Mouse (Mus musculus): ENCODE results near the gene Il1r2. TPM values are rescaled to one million over a fixed set of nuclear protein-coding genes. Genes with fewer than 3 reads are reported as not detected.

The Il1r2 gene
- polyA plus RNA-seq, 1 experiment from 2014 or later = 1.4 TPM

- H3K4me2 ChIP-seq (replicated peaks) = no peak overlapping the region
- no peaks in the 10 kb centered on the region for H3K4me1 ChIP-seq
- no peaks in the 10 kb centered on the region for H3K27me3 ChIP-seq
- ATAC-seq (ENCODE audit: insufficient number of reproducible peaks, insufficient read depth, low FRiP score, low TSS enrichment) = no peak
- H3K4me3 ChIP-seq = no peak overlapping the region
- H3K36me3 ChIP-seq = no peaks in the 10 kb centered on the region
- H3K9me3 ChIP-seq = no peaks in the 10 kb centered on the region
- H3K9ac ChIP-seq = no peak overlapping the region
- WGBS = 89% methylated on average over 6 of the region's 6 CpGs
- no peak overlapping the region for H3K27ac ChIP-seq
These were observed 36.0 kb upstream of the Il1r2 start for GRCm38 (mm10) chr1:40037831-40038230.

- Histone ChIP-seq H3K36me3 (no peaks in the 10 kb centered on the region), H3K9me3 (no peaks in the 10 kb centered on the region), H3K9ac (no peak overlapping the region), H3K27ac (no peak overlapping the region), H3K4me3 (no peak overlapping the region), H3K27me3 (no peaks in the 10 kb centered on the region), H3K4me1 (no peaks in the 10 kb centered on the region), H3K4me2 (replicated peaks) (no peak overlapping the region)
- ATAC-seq (ENCODE audit: insufficient number of reproducible peaks, insufficient read depth, low FRiP score, low TSS enrichment) = no peak
- WGBS = 84% methylated on average over 6 of the region's 6 CpGs
These were observed 28.2 kb upstream of the Il1r2 start for GRCm38 (mm10) chr1:40045686-40046085.

DNA sequence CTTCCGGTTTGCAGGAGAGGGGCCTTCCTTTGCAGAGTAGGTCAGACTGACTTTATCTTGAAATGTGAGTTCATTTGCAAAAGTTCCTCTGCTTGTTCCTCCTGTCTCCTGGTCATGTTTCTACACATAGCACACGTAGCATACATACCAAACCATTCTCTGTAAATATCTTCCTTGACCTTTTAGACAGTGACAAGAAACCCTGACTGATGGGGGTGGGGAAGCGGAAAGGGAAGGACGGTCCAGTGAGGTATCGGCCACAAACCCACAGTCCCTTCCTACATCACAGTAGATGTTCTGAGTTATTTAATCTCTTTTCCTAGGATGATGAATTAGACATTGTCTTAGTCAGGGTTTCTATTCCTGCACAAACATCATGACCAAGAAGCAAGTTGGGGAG, 27.3 kb upstream of the Il1r2 start:
- no peak for ATAC-seq (ENCODE audit: insufficient number of reproducible peaks, insufficient read depth, low FRiP score, low TSS enrichment)
- H3K27ac ChIP-seq = no peak overlapping the region
- H3K36me3 ChIP-seq = no peaks in the 10 kb centered on the region
- no peaks in the 10 kb centered on the region for H3K27me3 ChIP-seq
- no peak overlapping the region for H3K4me3 ChIP-seq
- no peak overlapping the region for H3K9ac ChIP-seq
- H3K9me3 ChIP-seq = no peaks in the 10 kb centered on the region
- no peaks in the 10 kb centered on the region for H3K4me1 ChIP-seq
- H3K4me2 ChIP-seq (replicated peaks) = no peak overlapping the region
- 82% methylated on average over 5 of the region's 5 CpGs for WGBS

GRCm38 (mm10) chr1:40051157-40051556, 22.7 kb upstream of the Il1r2 start:
- no peak overlapping the region for H3K4me2 ChIP-seq (replicated peaks)
- no peaks in the 10 kb centered on the region for H3K9me3 ChIP-seq
- H3K36me3 ChIP-seq = no peaks in the 10 kb centered on the region
- WGBS = 88% methylated on average over 6 of the region's 6 CpGs
- ATAC-seq (ENCODE audit: insufficient number of reproducible peaks, insufficient read depth, low FRiP score, low TSS enrichment) = no peak
- no peaks in the 10 kb centered on the region for H3K4me1 ChIP-seq
- no peak overlapping the region for H3K9ac ChIP-seq
- no peak overlapping the region for H3K27ac ChIP-seq
- no peak overlapping the region for H3K4me3 ChIP-seq
- H3K27me3 ChIP-seq = no peaks in the 10 kb centered on the region

GRCm38 (mm10) chr1:40052156-40052555, 21.7 kb upstream of the Il1r2 start:
- Histone ChIP-seq H3K4me2 (replicated peaks) (no peak overlapping the region), H3K9me3 (no peaks in the 10 kb centered on the region), H3K36me3 (no peaks in the 10 kb centered on the region), H3K4me3 (no peak overlapping the region), H3K4me1 (no peaks in the 10 kb centered on the region), H3K9ac (no peak overlapping the region), H3K27ac (no peak overlapping the region), H3K27me3 (no peaks in the 10 kb centered on the region)
- WGBS = 43% methylated on average over 8 of the region's 8 CpGs
- no peak for ATAC-seq (ENCODE audit: insufficient number of reproducible peaks, insufficient read depth, low FRiP score, low TSS enrichment)

GRCm38 (mm10) chr1:40053071-40053470, 20.8 kb upstream of the Il1r2 start:
- ATAC-seq (ENCODE audit: insufficient number of reproducible peaks, insufficient read depth, low FRiP score, low TSS enrichment) = no peak
- no peaks in the 10 kb centered on the region for H3K36me3 ChIP-seq
- H3K27me3 ChIP-seq = no peaks in the 10 kb centered on the region
- H3K9me3 ChIP-seq = no peaks in the 10 kb centered on the region
- no peak overlapping the region for H3K4me3 ChIP-seq
- no peak overlapping the region for H3K4me2 ChIP-seq (replicated peaks)
- H3K9ac ChIP-seq = no peak overlapping the region
- H3K27ac ChIP-seq = no peak overlapping the region
- H3K4me1 ChIP-seq = no peaks in the 10 kb centered on the region
- 83% methylated on average over 5 of the region's 5 CpGs for WGBS

- H3K27ac ChIP-seq = no peak overlapping the region
- WGBS = 78% methylated on average over 7 of the region's 7 CpGs
These were observed 18.8 kb upstream of the Il1r2 start for GRCm38 (mm10) chr1:40055051-40055450.

GRCm38 (mm10) chr1:40055963-40056362, 17.9 kb upstream of the Il1r2 start:
- Histone ChIP-seq H3K27ac (no peak overlapping the region), H3K27me3 (no peaks in the 10 kb centered on the region), H3K4me1 (no peaks in the 10 kb centered on the region), H3K36me3 (no peaks in the 10 kb centered on the region), H3K9me3 (no peaks in the 10 kb centered on the region), H3K9ac (no peak overlapping the region), H3K4me2 (replicated peaks) (no peak overlapping the region), H3K4me3 (no peak overlapping the region)
- 80% methylated on average over 5 of the region's 5 CpGs for WGBS
- ATAC-seq (ENCODE audit: insufficient number of reproducible peaks, insufficient read depth, low FRiP score, low TSS enrichment) = no peak

More at GRCm38 (mm10) chr1:40055051-40055450, 18.8 kb upstream of the Il1r2 start:
- no peaks in the 10 kb centered on the region for H3K36me3 ChIP-seq
- H3K4me3 ChIP-seq = no peak overlapping the region
- no peak overlapping the region for H3K9ac ChIP-seq
- H3K9me3 ChIP-seq = no peaks in the 10 kb centered on the region
- no peaks in the 10 kb centered on the region for H3K4me1 ChIP-seq
- H3K27me3 ChIP-seq = no peaks in the 10 kb centered on the region
- no peak overlapping the region for H3K4me2 ChIP-seq (replicated peaks)
- no peak for ATAC-seq (ENCODE audit: insufficient number of reproducible peaks, insufficient read depth, low FRiP score, low TSS enrichment)

DNA sequence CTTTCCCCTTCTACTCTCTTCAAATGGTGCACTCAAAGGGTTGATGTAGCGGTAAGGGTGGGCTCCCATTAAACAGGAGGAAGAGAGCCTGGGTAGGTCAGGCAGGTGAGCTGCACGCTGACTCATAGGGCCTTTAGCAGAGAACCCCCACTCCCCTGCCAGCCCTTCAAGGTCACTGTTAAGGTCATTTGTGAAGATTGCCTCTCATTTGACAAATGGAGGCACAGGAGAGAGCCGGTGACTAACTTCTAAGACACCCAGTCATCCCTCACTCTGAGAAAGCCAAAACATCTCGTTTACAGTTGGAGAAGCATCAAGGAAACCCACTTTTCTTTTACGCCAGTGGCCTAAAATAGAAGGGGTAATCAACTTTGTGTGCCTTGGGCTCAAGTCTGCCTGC, 16.5 kb upstream of the Il1r2 start:
- no peaks in the 10 kb centered on the region for H3K36me3 ChIP-seq
- no peaks in the 10 kb centered on the region for H3K27me3 ChIP-seq
- no peak overlapping the region for H3K9ac ChIP-seq
- no peaks in the 10 kb centered on the region for H3K4me1 ChIP-seq
- no peak for ATAC-seq (ENCODE audit: insufficient number of reproducible peaks, insufficient read depth, low FRiP score, low TSS enrichment)
- H3K4me3 ChIP-seq = no peak overlapping the region
- 74% methylated on average over 5 of the region's 5 CpGs for WGBS
- no peak overlapping the region for H3K4me2 ChIP-seq (replicated peaks)
- no peak overlapping the region for H3K27ac ChIP-seq
- no peaks in the 10 kb centered on the region for H3K9me3 ChIP-seq

DNA sequence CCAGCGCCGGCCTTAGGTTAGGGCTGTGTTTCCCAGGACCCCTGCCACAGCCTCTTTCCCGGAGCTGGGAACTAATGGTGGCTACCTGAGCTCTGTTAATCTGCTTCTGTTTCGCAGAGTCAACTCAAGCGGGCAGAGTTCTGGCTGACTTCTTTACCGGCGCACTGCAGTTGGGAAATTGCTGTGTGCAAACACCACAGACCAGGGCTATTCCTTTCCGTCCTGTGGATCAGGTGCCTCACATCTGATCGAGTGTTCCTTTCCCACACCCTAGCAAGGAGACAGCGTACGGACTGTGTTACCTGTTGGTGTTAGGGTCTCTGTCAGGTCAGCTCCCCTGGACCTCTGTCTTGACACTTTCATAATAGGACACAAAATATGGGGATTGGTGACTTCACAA, 15.9 kb upstream of the Il1r2 start:
- no peak overlapping the region for H3K4me3 ChIP-seq
- H3K4me2 ChIP-seq (replicated peaks) = no peak overlapping the region
- no peaks in the 10 kb centered on the region for H3K36me3 ChIP-seq

DNA sequence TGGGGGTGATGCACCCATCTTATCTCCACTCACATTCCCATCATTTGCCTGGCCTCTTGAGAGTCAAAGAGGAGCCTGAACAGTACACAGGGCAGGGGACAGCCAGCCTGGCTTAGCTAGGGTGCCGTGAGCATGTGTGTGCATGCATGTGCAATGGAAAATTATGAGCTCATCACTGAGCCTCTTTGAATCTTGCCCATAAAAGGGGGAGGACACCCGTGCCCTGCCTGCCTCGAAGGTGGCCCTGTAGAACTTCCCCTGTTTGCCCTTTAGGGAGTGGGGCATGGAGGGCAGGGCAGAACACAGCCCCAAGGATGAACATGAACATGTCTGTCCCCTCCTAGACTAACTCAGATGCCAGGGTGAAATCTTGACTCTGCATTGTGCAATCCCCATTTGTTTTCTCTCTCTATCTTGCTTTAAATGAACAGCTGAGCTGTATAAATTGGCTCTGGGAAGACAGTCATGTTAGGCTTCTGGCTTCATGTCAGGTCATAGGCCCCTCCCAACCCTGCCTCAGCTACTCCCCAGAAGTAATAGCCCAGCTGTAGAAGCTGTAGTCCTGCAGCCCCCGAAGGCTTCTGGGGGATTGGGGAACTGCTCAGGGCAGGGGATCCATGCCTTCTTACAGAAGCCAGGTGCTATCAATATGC, 14.6 kb upstream of the Il1r2 start:
- Histone ChIP-seq H3K9ac (no peak overlapping the region), H3K4me1 (no peaks in the 10 kb centered on the region), H3K27ac (no peak overlapping the region), H3K4me3 (no peak overlapping the region), H3K27me3 (no peaks in the 10 kb centered on the region), H3K9me3 (no peaks in the 10 kb centered on the region), H3K4me2 (replicated peaks) (no peak overlapping the region), H3K36me3 (no peaks in the 10 kb centered on the region)
- ATAC-seq (ENCODE audit: insufficient number of reproducible peaks, insufficient read depth, low FRiP score, low TSS enrichment) = no peak
- WGBS = 80% methylated on average over 4 of the region's 4 CpGs

More for the DNA sequence above, 15.9 kb upstream of the Il1r2 start:
- Histone ChIP-seq H3K27me3 (no peaks in the 10 kb centered on the region), H3K9ac (no peak overlapping the region), H3K9me3 (no peaks in the 10 kb centered on the region), H3K27ac (no peak overlapping the region), H3K4me1 (no peaks in the 10 kb centered on the region)
- 50% methylated on average over 11 of the region's 11 CpGs for WGBS
- ATAC-seq (ENCODE audit: insufficient number of reproducible peaks, insufficient read depth, low FRiP score, low TSS enrichment) = no peak

DNA sequence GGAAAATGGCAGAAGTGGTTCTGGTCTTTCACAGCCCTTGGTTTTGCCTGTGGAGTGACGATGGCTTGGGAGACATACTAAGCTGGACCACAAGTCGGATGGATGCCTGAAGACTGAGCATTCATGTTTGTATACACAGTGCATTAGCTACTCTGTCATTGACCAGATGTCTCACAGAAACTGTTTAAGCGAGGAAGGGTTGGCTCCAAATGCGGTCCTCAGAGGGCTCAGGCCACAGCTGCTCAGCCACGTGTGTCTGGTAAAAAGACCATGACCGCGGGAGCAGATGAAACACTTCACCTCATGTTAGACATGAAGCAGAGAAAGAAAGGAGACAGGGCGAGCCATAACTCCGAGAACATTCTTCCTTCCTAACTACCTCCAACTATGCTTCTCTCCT, 12.5 kb upstream of the Il1r2 start:
- Histone ChIP-seq H3K27ac (no peak overlapping the region), H3K4me2 (replicated peaks) (no peak overlapping the region), H3K4me3 (no peak overlapping the region), H3K9me3 (no peaks in the 10 kb centered on the region), H3K4me1 (no peaks in the 10 kb centered on the region), H3K36me3 (no peaks in the 10 kb centered on the region), H3K9ac (no peak overlapping the region), H3K27me3 (no peaks in the 10 kb centered on the region)
- WGBS = 79% methylated on average over 9 of the region's 9 CpGs
- no peak for ATAC-seq (ENCODE audit: insufficient number of reproducible peaks, insufficient read depth, low FRiP score, low TSS enrichment)

GRCm38 (mm10) chr1:40063409-40063808, 10.5 kb upstream of the Il1r2 start:
- Histone ChIP-seq H3K4me3 (no peak overlapping the region), H3K4me2 (replicated peaks) (no peak overlapping the region), H3K27ac (no peak overlapping the region), H3K27me3 (no peaks in the 10 kb centered on the region), H3K9ac (no peak overlapping the region), H3K4me1 (no peaks in the 10 kb centered on the region), H3K36me3 (no peaks in the 10 kb centered on the region), H3K9me3 (no peaks in the 10 kb centered on the region)
- WGBS = 72% methylated on average over 4 of the region's 4 CpGs
- ATAC-seq (ENCODE audit: insufficient number of reproducible peaks, insufficient read depth, low FRiP score, low TSS enrichment) = no peak

Data from embryonic facial prominence, embryonic 12.5 days (tissue).